Comparison of ENCODE assay signal across 24 mouse cellular contexts in the genomic region with DNA sequence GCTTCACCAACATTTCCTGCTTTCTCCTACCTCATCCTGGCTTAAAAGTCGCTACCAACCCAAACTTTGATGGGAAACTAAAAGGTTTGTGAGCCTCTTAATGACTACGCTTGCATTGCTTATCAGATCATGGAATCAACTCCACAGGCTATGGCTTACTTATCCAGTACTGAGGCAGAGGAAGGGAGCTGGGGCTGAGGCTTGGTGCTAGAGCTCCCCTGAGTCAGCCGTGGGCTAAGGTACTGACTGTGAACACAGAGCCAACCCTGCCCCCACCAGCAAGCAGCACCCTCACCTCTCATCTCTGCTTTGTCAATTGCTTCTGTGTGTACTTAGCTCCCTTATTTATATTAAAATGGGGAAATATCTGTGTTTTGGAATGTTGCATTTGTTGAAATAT.
"Had no signal": no experiment of that assay in that cellular context is flagged by ENCODE, and none has a peak within 500 bp of the region (broad histone marks: within the 10 kb centered on the region; RNA-seq: fewer than 3 reads in every experiment).

No protein-coding gene starts in this region.

- ATAC-seq: inflammation-experienced regulatory T-cells, adult 6 months; intestine, embryonic 15.5 days; intestine, postnatal 0 days had no signal

- H3K27me3 ChIP-seq: heart, embryonic 12.5 days; heart, embryonic 15.5 days; hindbrain, embryonic 13.5 days; hindbrain, embryonic 15.5 days; intestine, embryonic 15.5 days; limb, embryonic 12.5 days; liver, embryonic 13.5 days had no signal

- H3K4me2 ChIP-seq: heart, embryonic 12.5 days; heart, embryonic 15.5 days; hindbrain, embryonic 13.5 days; hindbrain, embryonic 15.5 days; intestine, embryonic 15.5 days; limb, embryonic 12.5 days; liver, embryonic 11.5 days; liver, embryonic 13.5 days had no signal

- H3K9ac ChIP-seq: heart, embryonic 12.5 days; heart, embryonic 15.5 days; hindbrain, embryonic 13.5 days; hindbrain, embryonic 15.5 days; intestine, embryonic 15.5 days; limb, embryonic 12.5 days; liver, embryonic 13.5 days had no signal

- H3K27ac ChIP-seq: heart, adult 2 months; heart, embryonic 15.5 days; hindbrain, embryonic 13.5 days; hindbrain, embryonic 15.5 days; intestine, embryonic 15.5 days; layer of hippocampus, adult 2 months; left cerebral cortex, adult 2 months; limb, embryonic 10.5 days; limb, embryonic 12.5 days; liver, embryonic 13.5 days had no signal

- H3K9me3 ChIP-seq: heart, embryonic 12.5 days; heart, embryonic 15.5 days; hindbrain, embryonic 13.5 days; hindbrain, embryonic 15.5 days; intestine, embryonic 15.5 days; limb, embryonic 10.5 days; limb, embryonic 12.5 days; liver, embryonic 13.5 days had no signal

- DNase-seq: gastrocnemius, postnatal 14 days; gastrocnemius, postnatal 36 days; heart, adult 2 months; heart, postnatal 14 days; heart, postnatal 36 days; kidney, adult 18-20 months; kidney, adult 8-10 months; kidney, postnatal 10 days; kidney, postnatal 25 days; kidney, postnatal 4 days; liver; liver, embryonic 13.5 days had no signal

- H3K4me3 ChIP-seq: heart, adult 2 months; heart, embryonic 12.5 days; heart, embryonic 15.5 days; hindbrain, embryonic 13.5 days; hindbrain, embryonic 15.5 days; intestine, embryonic 15.5 days; layer of hippocampus, adult 2 months; left cerebral cortex, adult 2 months; limb, embryonic 10.5 days; limb, embryonic 12.5 days; liver, embryonic 13.5 days had no signal

- H3K36me3 ChIP-seq: heart, embryonic 15.5 days; intestine, embryonic 15.5 days; limb, embryonic 10.5 days; limb, embryonic 12.5 days; liver, embryonic 13.5 days had no signal

- H3K4me1 ChIP-seq: hindbrain, embryonic 13.5 days; hindbrain, embryonic 15.5 days; intestine, embryonic 15.5 days; limb, embryonic 10.5 days; limb, embryonic 12.5 days had no signal
